Mouse (Mus musculus) hematopoietic multipotent progenitor cell, adult 10-12 weeks (in vitro differentiated cells): ENCODE results near the gene Snx14. TPM values are rescaled to one million over a fixed set of nuclear protein-coding genes. Genes with fewer than 3 reads are reported as not detected.

Experiments used
- polyA plus RNA-seq: library from polyadenylated mRNA; stranded (reverse); fragments of >175 nt; gene quantifications from 2 replicates; pipeline ENCODE4 v1.2.3, GENCODE M21; 2012; ENCODE audit warnings: low replicate concordance

Snx14 gene
- 6.0 and 12.4 TPM in 2 replicates for polyA plus RNA-seq

DNA sequence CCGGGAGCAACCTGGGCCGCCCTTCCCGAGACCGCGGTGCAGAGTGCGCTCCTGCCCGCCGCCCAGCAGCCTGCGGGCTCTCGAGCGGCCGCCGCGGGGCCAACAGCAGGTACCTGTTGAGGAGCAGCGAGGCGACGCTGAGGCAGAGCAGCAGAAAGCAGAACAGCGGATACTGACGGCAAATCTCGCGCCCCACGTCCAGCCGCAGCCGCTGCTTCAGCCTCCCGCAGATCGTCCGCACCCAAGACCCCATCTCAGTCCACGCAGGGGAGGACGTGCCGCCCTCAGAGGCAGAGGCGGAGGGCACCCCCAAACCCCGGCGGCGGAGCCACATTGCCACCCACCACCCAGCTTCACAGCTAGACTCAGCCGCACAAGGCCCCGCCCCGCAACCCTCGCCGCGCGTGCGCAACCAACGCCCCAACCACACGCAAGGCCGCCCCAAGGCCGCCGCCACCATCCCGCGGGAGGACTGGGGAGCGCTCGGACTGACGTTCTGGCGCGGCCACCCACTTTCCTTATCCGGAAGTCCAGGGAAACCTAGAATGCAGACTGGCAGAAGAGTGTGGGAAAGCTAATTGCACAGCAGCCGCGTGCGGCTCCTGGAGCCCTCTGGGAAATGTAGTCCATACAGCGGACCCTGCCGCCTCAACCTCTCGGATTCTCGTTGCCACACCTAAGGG is at the start of gene Snx14:
Gene Snx14, minus strand, starts transcription at position 404 of the 683 bp plus-strand sequence.

DNA sequence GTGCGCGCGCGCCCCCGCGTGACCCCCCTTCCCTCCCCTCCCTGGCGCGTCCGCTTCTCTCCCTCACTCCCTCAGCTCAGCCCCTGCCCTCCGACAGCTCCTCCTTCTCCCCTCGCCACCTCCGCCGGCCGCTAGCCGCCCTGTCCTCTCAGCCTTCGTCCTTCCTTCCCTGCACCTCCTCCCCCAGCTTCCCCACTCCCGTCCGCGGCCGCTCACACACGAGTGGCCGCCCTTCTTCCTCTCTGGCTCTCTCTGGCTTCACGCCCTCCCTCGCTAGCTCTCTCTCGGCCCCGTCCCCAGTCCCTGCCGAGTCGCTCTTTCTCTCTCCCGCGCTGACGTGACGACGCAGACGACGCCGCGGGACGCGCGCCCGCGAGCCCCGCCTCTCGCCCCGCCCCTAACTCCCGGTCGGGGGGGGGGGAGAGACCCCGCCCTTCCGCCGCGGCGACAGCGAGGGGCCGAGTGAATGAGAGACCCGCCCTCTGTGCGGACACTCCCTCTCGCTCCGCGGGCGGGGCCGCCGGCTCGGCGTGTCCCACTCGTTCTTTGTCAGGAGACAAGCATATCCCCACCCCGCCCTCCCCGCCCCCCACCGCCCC is 43.6 kb upstream of the Snx14 start, which contains the start of gene Syncrip:
Gene Syncrip, minus strand, starts transcription at position 345 of the 599 bp plus-strand sequence.

DNA sequence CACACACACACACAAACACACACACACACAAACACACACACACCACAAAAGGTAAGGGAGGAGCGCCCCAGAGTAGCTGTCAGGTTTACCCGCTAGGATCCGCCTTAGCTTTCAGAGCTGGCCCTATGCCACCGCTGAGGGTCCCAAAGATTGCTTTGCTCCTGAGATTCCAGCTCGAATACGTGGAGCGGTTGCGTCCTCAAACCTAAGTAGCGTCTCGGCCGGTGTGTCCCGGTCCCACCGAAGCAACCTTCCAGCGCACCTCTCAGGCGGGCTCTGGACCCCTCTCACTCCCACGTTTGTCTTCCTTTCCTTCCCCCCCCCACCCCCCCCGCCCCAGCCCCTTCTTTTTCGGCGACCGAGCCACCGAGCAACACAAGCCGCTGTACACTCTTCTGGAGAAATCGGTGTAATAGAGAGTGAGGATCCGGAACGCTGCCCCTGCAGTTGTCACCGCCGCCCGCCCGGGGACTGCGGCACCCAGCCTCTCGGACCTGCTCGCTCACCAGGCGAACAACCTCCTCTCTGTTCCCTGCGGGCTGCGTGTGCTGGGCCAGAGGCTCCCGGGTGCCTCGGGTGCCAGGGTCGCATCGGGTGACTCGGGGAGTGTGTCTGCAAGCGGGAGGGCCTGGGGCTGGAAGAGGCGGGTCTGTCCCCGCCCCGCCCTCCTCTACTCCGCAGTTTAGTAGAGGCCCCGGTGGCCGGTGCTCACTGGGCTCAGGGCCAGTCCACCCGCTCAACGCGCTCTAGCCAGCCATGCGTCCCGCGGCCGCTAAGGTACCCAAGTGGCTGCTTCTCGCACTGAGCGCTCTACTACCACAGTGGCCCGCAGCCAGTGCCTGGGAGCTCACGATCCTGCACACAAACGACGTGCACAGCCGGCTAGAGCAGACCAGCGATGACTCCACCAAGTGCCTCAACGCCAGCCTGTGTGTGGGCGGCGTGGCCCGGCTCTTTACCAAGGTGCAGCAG is 111.5 kb downstream of the Snx14 start, which contains the start of gene Nt5e:
Gene Nt5e, plus strand, starts transcription at position 268 of the 972 bp plus-strand sequence.

Other genes with a start within 250 kb of the Snx14 start
- gene Nt5e, start 111.8 kb downstream of the Snx14 start, polyA plus RNA-seq = 2.7 and 5.4 TPM in 2 replicates
- 10.0 and 10.2 TPM in 2 replicates for gene Gm20537, start 17.7 kb upstream of the Snx14 start, polyA plus RNA-seq
- 65.3 and 75.2 TPM in 2 replicates for gene Syncrip, start 43.6 kb upstream of the Snx14 start, polyA plus RNA-seq
- 0.92 and 1.6 TPM in 2 replicates for gene Zfp949, start 109.1 kb upstream of the Snx14 start, polyA plus RNA-seq
- not detected in 2 replicates for gene Trim43a, start 141.9 kb upstream of the Snx14 start, polyA plus RNA-seq